Mouse (Mus musculus) bone marrow, adult 2 months (tissue): ENCODE data around the gene Espnl.

Experiments used
- CTCF ChIP-seq: fragments of 200-500 bp; IDR thresholded peaks from 2 replicates; pipeline ENCODE4 v1.5.1; 2011; ENCODE audit warnings: low read length, control low read depth; ENCODE audit not compliant: control insufficient read depth, insufficient read depth
- POLR2A ChIP-seq: fragments of 200-500 bp; IDR thresholded peaks from 2 replicates; pipeline ENCODE4 v1.6.1; 2011; ENCODE audit warnings: low read depth, mild to moderate bottlenecking, control low read depth, low read length, borderline replicate concordance; ENCODE audit not compliant: control insufficient read depth

- peak; percentile 79 for TF ChIP-seq CTCF
- peak; percentile 14; the same call in 1 of the 2 replicates for TF ChIP-seq POLR2A
Measured at GRCm38 (mm10) chr1:91366215-91367108, 44.6 kb downstream of the Espnl start, which contains the start of gene Erfe.
